Mouse (Mus musculus): ENCODE data around the gene Tnfrsf14.

Tnfrsf14 gene

GRCm38 (mm10) chr4:154948940-154949588 lies 20.7 kb upstream of the Tnfrsf14 start:
- no peak for DNase-seq (ENCODE audit: low spot score)

DNA sequence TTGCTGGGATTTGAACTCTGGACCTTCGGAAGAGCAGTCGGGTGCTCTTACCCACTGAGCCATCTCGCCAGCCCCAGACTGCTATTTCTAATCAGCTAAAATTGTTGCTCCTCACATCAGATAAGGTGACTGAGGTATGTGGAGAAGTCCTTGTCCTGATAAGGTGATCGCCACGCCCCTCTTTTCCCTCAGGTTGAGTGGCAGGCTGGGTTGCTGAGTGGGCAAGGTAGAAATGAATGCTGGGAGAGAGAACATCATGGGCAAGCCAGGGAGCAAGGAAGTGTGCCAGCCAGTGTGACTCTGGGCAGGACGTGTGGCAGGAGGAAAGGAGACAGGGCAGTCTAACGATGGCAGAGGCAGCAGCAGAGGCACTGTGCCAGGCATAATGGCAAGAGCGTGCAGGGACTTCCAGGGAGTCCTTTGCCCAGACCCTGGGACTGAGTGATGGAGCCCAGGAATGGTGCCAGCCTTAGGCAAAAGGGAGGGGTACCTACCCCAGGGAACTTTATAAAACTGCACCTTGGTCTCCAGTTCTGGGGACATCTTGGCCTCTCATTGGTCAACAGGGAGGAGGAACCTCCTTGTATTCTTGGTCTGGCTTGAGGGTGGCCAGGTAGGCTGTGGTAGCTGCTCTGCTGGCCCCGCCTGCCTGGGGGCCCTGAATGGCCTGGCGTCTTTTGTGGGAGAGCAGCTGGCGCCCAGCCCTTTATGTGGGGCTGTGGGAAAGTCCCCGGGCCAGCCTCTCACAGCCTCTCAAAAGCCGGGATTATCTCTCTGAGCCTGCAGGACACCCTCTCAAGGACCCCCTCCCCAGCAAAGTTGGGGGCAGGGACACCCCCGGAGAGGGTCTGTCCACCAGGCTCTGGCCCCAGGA lies 19.9 kb upstream of the Tnfrsf14 start:
- no peak for DNase-seq (ENCODE audit: low spot score)

DNA sequence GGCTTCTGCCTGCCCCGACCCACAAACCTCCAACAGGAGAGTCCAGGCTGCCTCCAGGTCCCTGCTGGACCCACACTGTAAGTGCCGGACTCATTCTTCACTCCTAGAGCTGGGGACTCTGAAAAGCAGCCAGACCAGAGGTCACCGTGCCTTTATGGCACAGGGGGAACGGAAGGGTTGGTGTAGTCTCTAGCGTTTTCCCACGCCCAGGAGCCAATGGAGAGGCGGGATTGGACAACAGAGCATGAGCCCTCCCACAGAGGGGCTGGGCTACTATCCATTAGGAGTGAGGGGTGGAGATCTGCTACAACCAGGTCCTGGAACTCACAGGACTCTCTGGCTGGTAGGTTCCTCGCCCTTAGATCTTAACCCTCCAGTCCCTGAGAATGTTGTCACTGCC lies 18.0 kb upstream of the Tnfrsf14 start:
- peak; percentile 49 for DNase-seq (ENCODE audit: low spot score)

DNA sequence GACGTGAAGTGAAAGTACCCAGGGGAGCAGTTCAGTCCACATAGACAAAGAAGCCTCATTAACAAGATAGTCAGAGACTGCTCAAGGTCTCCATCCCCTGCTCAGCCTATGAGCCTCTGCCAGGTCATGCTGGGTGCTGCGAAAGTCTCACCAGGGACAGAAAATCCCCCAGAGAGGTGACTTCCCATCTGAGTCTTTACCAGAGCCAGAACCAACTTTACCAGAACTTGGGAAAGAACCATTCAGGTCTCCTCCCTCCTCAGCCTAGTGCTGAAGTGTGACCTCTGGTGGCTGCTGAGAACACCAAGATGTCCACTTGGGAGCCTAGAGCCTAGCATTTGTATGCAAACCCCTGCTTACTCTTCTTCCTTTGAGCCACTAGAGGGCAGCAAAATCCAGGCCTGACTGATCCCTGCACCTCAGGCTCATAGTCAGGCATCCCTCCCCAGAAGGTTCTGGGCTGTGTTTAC lies 15.8 kb upstream of the Tnfrsf14 start:
- peak; percentile 62 for DNase-seq (ENCODE audit: low spot score)

GRCm38 (mm10) chr4:154943323-154944039 lies 15.1 kb upstream of the Tnfrsf14 start:
- DNase-seq (ENCODE audit: low spot score), result no peak

- DNase-seq (ENCODE audit: low spot score), result no peak
Observed at GRCm38 (mm10) chr4:154942632-154943322, 14.4 kb upstream of the Tnfrsf14 start.

GRCm38 (mm10) chr4:154941831-154942230 lies 13.5 kb upstream of the Tnfrsf14 start:
- DNase-seq (ENCODE audit: low spot score), result no peak

DNA sequence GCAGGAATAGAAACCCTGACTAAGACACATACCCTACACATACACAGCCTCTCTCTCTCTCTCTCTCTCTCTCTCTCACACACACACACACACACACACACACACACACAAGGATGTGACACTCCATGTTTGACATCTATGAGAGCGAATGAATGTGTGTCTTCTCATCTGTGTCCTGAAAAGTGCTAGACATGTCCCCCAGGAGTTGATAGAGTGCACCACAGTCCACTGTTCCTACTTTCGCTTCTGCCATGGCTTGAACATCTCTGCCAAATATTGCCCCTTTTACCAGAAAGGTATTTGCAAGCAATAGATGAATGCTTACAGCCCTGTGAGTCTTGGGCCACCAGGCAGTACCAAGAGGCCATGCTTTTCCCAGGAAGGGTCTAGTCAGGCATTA lies 11.8 kb upstream of the Tnfrsf14 start:
- no peak for DNase-seq (ENCODE audit: low spot score)

GRCm38 (mm10) chr4:154937746-154938145 lies 9.4 kb upstream of the Tnfrsf14 start:
- no peak for DNase-seq (ENCODE audit: low spot score)

GRCm38 (mm10) chr4:154936542-154937255 lies 8.3 kb upstream of the Tnfrsf14 start:
- no peak for DNase-seq (ENCODE audit: low spot score)

- DNase-seq (ENCODE audit: low spot score), result no peak
Observed at GRCm38 (mm10) chr4:154935788-154936187, 7.4 kb upstream of the Tnfrsf14 start.

- DNase-seq (ENCODE audit: low spot score), result no peak
Observed at GRCm38 (mm10) chr4:154934800-154935199, 6.4 kb upstream of the Tnfrsf14 start.

- DNase-seq (ENCODE audit: low spot score), result no peak
Observed at GRCm38 (mm10) chr4:154933306-154933907, 5.0 kb upstream of the Tnfrsf14 start.

DNA sequence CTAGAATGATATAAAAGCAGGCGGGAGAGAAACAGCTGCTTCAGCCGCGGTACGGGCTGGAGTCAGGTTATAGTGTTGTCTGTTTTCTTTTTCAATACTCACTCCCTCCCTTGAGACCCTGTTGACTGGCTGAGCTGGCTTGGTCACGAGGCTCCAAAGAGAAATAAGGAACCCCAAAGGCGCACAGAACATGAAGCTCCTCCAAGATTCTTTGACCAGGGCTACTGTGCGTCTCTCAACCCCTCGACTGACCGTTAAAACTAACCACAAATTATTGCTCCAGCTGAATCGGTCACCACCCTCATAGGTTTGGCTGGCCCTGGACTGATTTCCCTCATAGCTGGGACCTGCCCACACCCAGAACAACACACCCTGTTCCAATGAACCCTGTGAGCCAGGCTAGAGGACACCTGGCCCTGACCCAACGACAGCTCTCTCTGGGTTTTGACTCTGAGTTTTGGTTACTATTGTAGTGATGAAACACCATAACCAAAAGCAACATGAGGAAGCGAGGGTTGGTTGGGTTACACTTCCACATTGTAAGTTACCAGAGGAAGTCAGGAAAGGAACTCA lies 811 bp upstream of the Tnfrsf14 start:
- no peak for DNase-seq (ENCODE audit: low spot score)

DNA sequence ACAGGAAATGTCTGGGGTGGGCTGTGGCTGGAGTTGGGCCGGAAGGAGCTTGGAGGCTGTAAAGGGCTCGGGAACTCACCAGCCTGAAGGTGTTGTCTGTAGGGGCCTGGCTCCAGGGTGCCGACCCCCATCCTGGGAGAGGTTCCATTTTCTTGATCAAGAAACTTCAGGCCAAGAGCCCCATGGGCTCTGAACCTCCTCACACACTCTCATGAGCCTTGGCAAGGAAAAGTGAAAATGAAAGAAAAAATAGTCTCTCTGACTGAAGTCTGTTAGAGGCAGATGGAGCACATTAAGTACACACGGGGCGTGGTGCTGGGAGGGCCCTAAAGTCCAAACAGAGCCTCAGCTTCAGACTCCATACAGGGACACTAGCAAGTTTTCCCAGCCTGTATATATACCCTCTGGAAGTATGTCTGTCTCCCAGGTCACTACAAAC lies 445 bp downstream of the Tnfrsf14 start:
- no peak for DNase-seq (ENCODE audit: low spot score)

DNA sequence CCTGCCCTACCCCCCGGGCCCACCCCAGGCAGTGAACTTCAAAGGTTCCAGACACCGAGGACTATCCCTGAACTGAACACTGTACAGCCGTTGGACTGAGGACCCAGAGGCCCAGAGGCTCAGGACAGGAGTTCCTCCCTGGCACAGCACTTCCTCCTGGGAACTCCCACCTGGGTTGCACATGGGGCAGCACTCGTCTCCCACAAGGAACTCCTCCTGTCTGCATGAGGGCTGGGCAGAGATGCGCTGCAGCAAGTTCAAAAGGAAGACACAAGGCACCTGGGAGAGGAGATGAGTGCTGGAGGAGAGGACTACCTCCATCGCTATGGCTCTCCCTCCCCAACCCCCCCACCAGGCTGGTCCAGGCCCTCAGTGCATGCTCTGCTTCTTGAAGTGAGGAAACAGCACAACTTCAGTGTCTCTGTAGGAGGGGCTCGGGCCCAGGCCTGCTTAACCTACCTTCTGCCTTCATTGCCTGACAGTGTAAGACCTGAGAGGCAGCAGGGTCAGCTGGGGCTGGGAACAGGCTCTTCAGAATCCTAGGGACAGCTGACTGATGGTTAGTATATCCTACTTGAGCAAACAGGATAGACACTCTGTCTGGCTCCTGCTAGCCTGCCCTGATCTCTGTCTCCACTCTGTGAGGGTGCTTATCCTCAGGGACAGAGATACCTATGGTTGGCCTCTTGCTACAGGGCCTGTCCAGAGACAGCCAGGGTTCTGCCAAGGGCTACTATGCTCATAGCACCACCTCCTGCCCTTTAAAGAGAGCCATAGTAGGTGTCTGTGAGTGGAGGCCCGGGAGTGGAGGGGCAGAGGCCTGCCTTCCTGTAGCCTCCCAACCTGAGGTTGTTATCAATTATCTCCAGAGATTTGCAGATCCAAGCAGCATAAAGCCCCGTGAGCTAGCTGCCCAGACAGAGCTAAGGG lies 1.1 kb downstream of the Tnfrsf14 start:
- no peak for DNase-seq (ENCODE audit: low spot score)

DNA sequence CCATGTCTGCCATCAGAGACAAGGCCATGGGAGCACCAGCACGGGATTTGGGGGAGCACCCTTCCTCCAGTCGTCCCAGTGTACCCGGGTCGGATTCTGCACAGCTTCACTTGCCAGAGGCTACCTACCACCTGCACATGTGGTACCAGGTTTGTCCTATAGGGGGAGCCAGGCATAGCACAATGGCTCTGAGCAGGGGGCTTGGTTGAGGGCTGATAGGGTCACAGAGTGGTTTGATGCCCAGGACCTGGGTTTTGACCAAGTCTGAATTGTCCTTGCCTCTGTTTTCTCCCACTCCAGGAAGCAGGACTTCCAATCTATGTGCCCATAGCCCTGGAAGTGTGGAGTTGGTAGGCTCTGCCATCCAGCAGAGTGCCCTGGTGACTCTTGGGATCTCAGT lies 3.0 kb downstream of the Tnfrsf14 start:
- DNase-seq (ENCODE audit: low spot score), result no peak

DNA sequence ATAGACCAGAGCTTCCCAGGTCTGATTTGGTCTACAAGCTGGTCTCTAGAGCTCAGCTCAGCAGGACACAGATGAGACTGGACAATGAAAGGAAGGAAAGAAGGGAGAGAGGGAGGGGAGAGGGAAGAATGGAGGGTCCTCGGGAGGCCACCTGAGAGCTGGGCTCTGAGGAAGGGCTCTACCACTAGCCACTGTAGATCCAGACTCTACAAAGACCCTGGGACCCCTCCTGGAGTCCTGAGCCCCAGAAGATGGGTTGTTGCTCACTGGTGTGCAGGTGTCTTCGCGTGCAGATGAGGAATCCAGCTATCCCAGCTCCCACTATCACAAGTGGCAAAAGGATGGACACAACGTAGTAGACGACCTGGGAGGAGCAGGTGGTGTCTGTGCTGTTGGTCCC lies 5.4 kb downstream of the Tnfrsf14 start:
- no peak for DNase-seq (ENCODE audit: low spot score)

GRCm38 (mm10) chr4:154922291-154922690 lies 6.1 kb downstream of the Tnfrsf14 start:
- DNase-seq (ENCODE audit: low spot score), result no peak

All from urinary bladder, postnatal 25 days (tissue).